Mouse (Mus musculus) hindbrain, embryonic 12.5 days (tissue): ENCODE data around the gene Atg2a. TPM values are rescaled to one million over a fixed set of nuclear protein-coding genes. Genes with fewer than 3 reads are reported as not detected.
"Not testable (repeated sequence)": the region's sequence is repeated elsewhere in the genome, so short reads cannot be mapped to it uniquely, and the experiment has no call there.

Experiments used
- ATAC-seq: fragments of 200-750 bp; cut with Nextera tagmentation; 2 replicates; pipeline ENCODE4 v1.8.0; 2017; ENCODE audit warnings: moderate TSS enrichment; ENCODE audit not compliant: low FRiP score
- H3K27ac ChIP-seq: fragments of 300-500 bp; sonication (generic); 2 replicates; pipeline ENCODE4 v1.5.1; 2016; ENCODE audit warnings: mild to moderate bottlenecking
- H3K27me3 ChIP-seq: fragments of 300-500 bp; sonication (generic); 2 replicates; pipeline ENCODE4 v1.6.1; 2016; ENCODE audit warnings: mild to moderate bottlenecking
- H3K36me3 ChIP-seq: fragments of 300-500 bp; sonication (generic); 2 replicates; pipeline ENCODE4 v1.6.1; 2016; ENCODE audit warnings: mild to moderate bottlenecking
- H3K4me1 ChIP-seq: fragments of 300-500 bp; sonication (generic); 2 replicates; pipeline ENCODE4 v1.6.1; 2016
- H3K4me2 ChIP-seq: fragments of 300-500 bp; sonication (generic); replicated peaks from 2 replicates; pipeline ENCODE4 v1.6.1; 2016; ENCODE audit warnings: mild to moderate bottlenecking
- H3K4me3 ChIP-seq: fragments of 300-500 bp; sonication (generic); 2 replicates; pipeline ENCODE4 v1.5.1; 2016; ENCODE audit warnings: mild to moderate bottlenecking
- H3K9ac ChIP-seq: fragments of 300-500 bp; sonication (generic); 2 replicates; pipeline ENCODE4 v1.6.1; 2016; ENCODE audit warnings: mild to moderate bottlenecking, moderate library complexity
- H3K9me3 ChIP-seq: fragments of 300-500 bp; sonication (generic); replicated peaks from 2 replicates; pipeline ENCODE4 v1.6.1; 2016; ENCODE audit warnings: mild to moderate bottlenecking
- WGBS: fragments of 180-500 bp; shearing (Covaris S2); methylation state at CpG from one replicate; pipeline ENCODE4 v1.1.7; 2016; 5-methylcytosine and 5-hydroxymethylcytosine counted together
- polyA plus RNA-seq: library from polyadenylated mRNA; unstranded; fragments of >200 nt; fragmentation: Nextera tagmentation; extraction: Ambion mirVana; gene quantifications from 2 replicates; pipeline ENCODE4 v1.2.1, GENCODE M21; 2016

Gene Atg2a
- polyA plus RNA-seq, 1 experiment from 2014 or later, result 15.4 TPM

DNA sequence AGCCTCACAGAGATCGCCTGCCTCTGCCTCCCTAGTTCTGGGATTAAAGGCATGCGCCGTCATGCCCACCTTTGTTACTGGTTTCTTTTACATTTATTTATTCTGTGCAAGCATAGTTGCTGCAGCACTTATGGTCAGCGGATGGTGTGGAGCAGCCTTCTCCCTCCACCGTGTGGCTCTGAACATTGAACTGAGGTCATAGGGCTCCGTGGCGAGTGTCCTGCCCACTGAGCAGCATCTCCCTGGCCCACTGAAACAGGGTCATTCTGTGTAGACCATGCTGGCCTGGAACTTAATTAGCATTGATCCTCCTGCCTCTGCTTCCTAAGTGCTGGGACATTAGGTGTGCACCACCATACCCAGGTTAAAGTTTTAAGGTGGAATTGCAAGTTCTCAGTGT is 39.1 kb downstream of the Atg2a start:
- Histone ChIP-seq H3K4me1 (peaks cover 34% of the 10 kb centered on the region), H3K4me3 (no peak overlapping the region), H3K27ac (no peak overlapping the region), H3K4me2 (no peak overlapping the region), H3K36me3 (peaks cover 60% of the 10 kb centered on the region), H3K9ac (no peak overlapping the region), H3K9me3 (no peaks in the 10 kb centered on the region), H3K27me3 (no peaks in the 10 kb centered on the region)
- ATAC-seq, result no peak
- 87% methylated on average over 7 of the region's 7 CpGs for WGBS

DNA sequence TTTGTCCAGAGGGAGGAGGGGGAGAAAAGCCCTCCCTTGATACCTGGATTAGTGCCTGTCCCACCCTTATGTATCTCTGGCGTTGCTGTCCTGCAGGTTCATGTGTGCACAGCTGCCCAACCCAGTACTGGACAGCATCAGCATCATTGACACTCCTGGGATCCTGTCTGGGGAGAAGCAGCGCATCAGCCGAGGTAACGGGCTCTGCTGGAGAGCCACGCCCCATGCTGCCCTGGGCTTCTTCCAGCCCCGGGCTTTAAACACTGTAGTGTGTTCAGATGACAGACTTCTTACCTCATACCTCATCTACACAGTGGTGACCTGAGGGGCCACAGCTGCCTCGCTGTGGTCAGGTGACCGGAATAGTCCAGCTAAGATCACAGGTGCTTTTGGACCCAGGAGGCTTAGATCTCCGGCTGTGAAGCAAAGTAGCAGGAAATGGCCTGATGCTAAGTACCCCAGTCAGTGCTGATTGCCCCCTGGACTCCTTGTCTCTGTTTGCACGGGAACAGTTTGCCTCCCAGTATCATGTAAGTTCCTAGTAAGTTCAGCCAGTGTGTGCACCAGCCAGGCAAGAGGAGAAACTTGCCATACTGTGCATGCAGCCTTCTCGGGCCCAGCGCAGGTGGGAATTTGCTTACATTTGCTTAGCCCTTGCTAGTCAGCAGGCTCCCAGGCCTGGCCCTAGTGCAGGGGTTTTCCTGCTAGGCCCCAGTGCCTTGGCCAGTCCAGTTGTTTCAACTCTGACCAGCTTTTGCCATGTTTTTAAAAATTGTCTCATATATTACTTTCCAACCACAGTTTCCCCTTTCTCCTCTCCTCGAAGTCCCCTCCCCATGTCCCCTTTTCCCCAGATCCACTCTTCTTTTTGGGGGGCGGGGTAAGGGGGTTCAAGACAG is 39.9 kb downstream of the Atg2a start:
- no peak overlapping the region for H3K9ac ChIP-seq
- no peaks in the 10 kb centered on the region for H3K27me3 ChIP-seq
- no peak overlapping the region for H3K27ac ChIP-seq
- H3K4me3 ChIP-seq, result no peak overlapping the region
- H3K9me3 ChIP-seq, result no peaks in the 10 kb centered on the region
- peaks cover 67% of the 10 kb centered on the region for H3K36me3 ChIP-seq
- H3K4me2 ChIP-seq, result no peak overlapping the region
- peaks cover 31% of the 10 kb centered on the region for H3K4me1 ChIP-seq
- WGBS, result 90% methylated on average over 14 of the region's 14 CpGs
- no peak for ATAC-seq

- peaks cover 30% of the 10 kb centered on the region for H3K4me1 ChIP-seq
- no peak overlapping the region for H3K9ac ChIP-seq
- peaks cover 78% of the 10 kb centered on the region for H3K36me3 ChIP-seq
- 94% methylated on average over 5 of the region's 5 CpGs for WGBS
- no peak overlapping the region for H3K4me3 ChIP-seq
- no peak overlapping the region for H3K4me2 ChIP-seq
- H3K27ac ChIP-seq, result no peak overlapping the region
- H3K9me3 ChIP-seq, result no peaks in the 10 kb centered on the region
- no peak for ATAC-seq
- H3K27me3 ChIP-seq, result no peaks in the 10 kb centered on the region
Measured at GRCm38 (mm10) chr19:6283001-6283400, 41.5 kb downstream of the Atg2a start.

DNA sequence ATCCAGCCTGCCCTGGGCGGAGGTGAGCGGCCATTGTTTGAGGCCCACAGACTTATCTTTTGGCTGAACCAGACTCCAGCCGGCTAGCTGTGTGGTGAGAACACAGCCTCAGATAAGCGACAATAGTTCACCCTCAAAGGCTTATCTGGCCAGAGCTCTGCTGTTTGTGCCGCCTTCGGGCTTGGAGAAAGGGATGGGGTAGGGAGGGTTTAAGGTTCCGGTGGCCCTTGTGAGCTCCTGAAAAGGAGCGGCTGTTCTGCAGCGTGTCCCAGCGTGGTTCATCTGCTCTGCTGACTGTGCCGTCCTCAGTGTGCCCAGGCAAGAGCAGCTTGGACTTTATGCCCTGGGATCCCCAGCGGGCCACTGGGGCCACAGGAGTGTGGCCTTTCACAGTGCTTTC is 43.0 kb downstream of the Atg2a start:
- Histone ChIP-seq H3K36me3 (peaks cover 77% of the 10 kb centered on the region), H3K27ac (no peak overlapping the region), H3K9me3 (no peaks in the 10 kb centered on the region), H3K9ac (no peak overlapping the region), H3K27me3 (no peaks in the 10 kb centered on the region), H3K4me1 (peaks cover 15% of the 10 kb centered on the region), H3K4me3 (no peak overlapping the region), H3K4me2 (no peak overlapping the region)
- WGBS, result 87% methylated on average over 12 of the region's 12 CpGs
- ATAC-seq, result no peak

- Histone ChIP-seq H3K27me3 (no peaks in the 10 kb centered on the region), H3K4me1 (0 out of 2 replicates have a peak, but pooled peaks cover 7% of the 10 kb centered on the region), H3K9me3 (no peaks in the 10 kb centered on the region), H3K4me3 (no peak overlapping the region), H3K27ac (no peak overlapping the region), H3K4me2 (no peak overlapping the region), H3K9ac (no peak overlapping the region), H3K36me3 (peaks cover 77% of the 10 kb centered on the region)
- no peak for ATAC-seq
- WGBS, result 83% methylated on average over 8 of the region's 8 CpGs
Measured at GRCm38 (mm10) chr19:6285226-6285625, 43.8 kb downstream of the Atg2a start.

- no peak for ATAC-seq
- H3K9me3 ChIP-seq, result no peaks in the 10 kb centered on the region
- 0 out of 2 replicates have a peak, but pooled peaks cover 5% of the 10 kb centered on the region for H3K4me1 ChIP-seq
- WGBS, result 77% methylated on average over 7 of the region's 7 CpGs
- no peak overlapping the region for H3K4me3 ChIP-seq
- no peak overlapping the region for H3K4me2 ChIP-seq
- no peak overlapping the region for H3K27ac ChIP-seq
- H3K27me3 ChIP-seq, result no peaks in the 10 kb centered on the region
- H3K36me3 ChIP-seq, result peaks cover 71% of the 10 kb centered on the region
- no peak overlapping the region for H3K9ac ChIP-seq
Measured at GRCm38 (mm10) chr19:6285632-6286433, 44.4 kb downstream of the Atg2a start.

- WGBS, result 91% methylated on average over 19 of the region's 19 CpGs
- Histone ChIP-seq H3K4me3 (no peak overlapping the region), H3K4me1 (0 out of 2 replicates have a peak, but pooled peaks cover 5% of the 10 kb centered on the region), H3K9ac (no peak overlapping the region), H3K9me3 (no peaks in the 10 kb centered on the region), H3K4me2 (no peak overlapping the region), H3K27me3 (no peaks in the 10 kb centered on the region), H3K36me3 (peaks cover 63% of the 10 kb centered on the region), H3K27ac (no peak overlapping the region)
- ATAC-seq, result no peak
Measured at GRCm38 (mm10) chr19:6286434-6287401, 45.2 kb downstream of the Atg2a start.

DNA sequence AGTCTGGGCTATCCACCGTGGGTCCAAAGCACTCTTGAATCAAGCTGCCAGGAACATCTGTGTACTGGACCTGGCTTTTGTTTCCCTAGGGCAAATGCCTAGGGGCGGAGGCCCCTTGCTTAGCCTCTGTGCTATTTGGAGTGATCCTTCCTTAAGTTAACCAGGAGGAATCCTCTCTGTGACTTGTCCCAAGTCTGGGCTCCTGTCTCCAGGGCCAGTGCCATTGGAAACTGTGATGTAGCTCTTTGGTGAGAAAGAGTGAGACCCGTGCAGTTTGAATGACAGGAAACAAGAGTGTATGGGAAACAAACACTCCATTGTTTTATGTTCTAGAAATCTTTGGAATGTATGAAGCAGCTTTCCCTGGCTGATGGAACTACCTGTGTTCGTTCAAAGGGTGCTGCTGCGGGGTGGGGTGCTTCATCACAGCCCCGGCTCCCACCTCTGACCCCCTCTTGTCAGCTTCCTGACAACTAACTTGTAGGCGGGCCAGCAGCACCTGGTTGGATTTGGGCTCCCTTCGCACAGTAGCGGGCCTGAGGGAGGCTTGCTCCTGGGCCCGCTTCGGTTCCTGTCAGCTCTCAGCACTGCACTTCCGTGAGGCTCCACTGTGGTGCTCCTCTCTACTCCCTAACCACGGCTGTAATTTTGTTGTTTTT is 46.9 kb downstream of the Atg2a start:
- H3K9ac ChIP-seq, result no peak overlapping the region
- H3K4me1 ChIP-seq, result 0 out of 2 replicates have a peak, but pooled peaks cover 5% of the 10 kb centered on the region
- ATAC-seq, result no peak

DNA sequence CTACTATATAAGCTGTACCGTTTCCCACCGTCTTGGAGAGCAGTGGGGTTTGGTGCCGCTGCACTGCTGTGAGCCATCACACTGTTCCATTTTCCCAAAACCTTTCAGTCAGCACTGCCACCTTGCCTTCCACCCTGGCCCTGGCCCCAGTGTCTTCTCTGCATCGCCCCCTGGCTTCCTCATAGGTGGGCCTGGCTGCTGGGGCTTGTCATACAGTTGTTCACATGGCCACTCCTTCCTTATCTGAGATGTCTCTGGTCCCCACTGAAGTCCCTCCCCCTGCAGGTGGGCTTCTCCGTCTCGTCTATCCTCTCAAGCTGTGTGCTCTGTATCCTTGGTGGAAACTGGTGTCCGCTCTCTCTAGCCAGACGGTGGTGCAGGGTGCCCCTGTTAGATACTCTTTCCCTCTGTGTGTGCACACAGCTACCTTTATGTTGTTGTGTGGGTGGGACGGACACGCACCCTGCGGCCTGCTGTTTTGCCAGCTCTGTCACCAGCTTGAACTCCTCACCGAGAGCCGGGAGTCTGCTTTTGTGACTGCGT is 48.3 kb downstream of the Atg2a start:
- Histone ChIP-seq H3K4me2 (no peak overlapping the region), H3K9ac (no peak overlapping the region; the same call in 1 of the 2 replicates), H3K4me1 (0 out of 2 replicates have a peak, but pooled peaks cover 5% of the 10 kb centered on the region), H3K4me3 (no peak overlapping the region), H3K27ac (no peak overlapping the region), H3K27me3 (no peaks in the 10 kb centered on the region), H3K36me3 (peaks cover 53% of the 10 kb centered on the region), H3K9me3 (no peaks in the 10 kb centered on the region)
- WGBS, result 91% methylated on average over 14 of the region's 14 CpGs
- ATAC-seq, result no peak

More for the DNA sequence above, 46.9 kb downstream of the Atg2a start:
- WGBS, result 72% methylated on average over 13 of the region's 13 CpGs
- Histone ChIP-seq H3K27me3 (no peaks in the 10 kb centered on the region), H3K4me3 (no peak overlapping the region), H3K27ac (no peak overlapping the region), H3K9me3 (no peaks in the 10 kb centered on the region), H3K4me2 (no peak overlapping the region), H3K36me3 (peaks cover 59% of the 10 kb centered on the region)

- not testable (repeated sequence) for H3K4me1 ChIP-seq, H3K9me3 ChIP-seq, H3K9ac ChIP-seq, H3K4me3 ChIP-seq, H3K4me2 ChIP-seq, ATAC-seq, H3K27ac ChIP-seq, H3K27me3 ChIP-seq
- WGBS, result 84% methylated on average over 5 of the region's 6 CpGs
- H3K36me3 ChIP-seq, result peaks cover 53% of the 10 kb centered on the region
Measured at GRCm38 (mm10) chr19:6290720-6291116, 49.2 kb downstream of the Atg2a start.
